Mouse (Mus musculus): ENCODE measurements at regions not wholly inside any gene's neighbourhood (a gene's known extent, or its start where the extent isn't known, plus 50 kb on each side); places are given as distances from the start of the nearest gene placed in this dataset.

DNA sequence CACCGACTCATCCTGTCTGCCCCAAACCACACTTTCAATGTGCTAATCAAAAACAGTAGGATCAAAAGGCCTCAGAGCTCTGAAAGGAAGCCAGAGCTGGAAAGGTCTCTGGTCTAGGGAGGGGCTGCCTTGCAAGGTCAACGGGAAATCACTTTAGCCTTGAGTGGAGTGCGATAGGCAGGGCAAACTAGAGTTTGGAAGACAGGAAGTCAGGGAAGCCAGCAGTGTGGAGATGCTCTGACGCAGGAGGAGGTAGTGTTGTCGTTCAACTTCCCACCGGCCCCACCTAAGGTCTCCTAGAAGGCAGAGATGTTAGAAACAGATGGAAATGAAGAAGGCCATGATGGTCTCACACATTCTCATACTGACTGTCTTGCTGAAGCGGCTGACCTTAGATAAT, 52.0 kb upstream of the Trp53i11 start:
- Histone ChIP-seq H3K9ac (no peak overlapping the region), H3K4me2 (replicated peaks) (no peak overlapping the region), H3K4me1 (peaks cover 6% of the 10 kb centered on the region), H3K27ac (no peak overlapping the region), H3K27me3 (no peaks in the 10 kb centered on the region), H3K9me3 (replicated peaks) (no peaks in the 10 kb centered on the region), H3K36me3 (no peaks in the 10 kb centered on the region), H3K4me3 (no peak overlapping the region)
- no peak for ATAC-seq (ENCODE audit: low FRiP score)
- 62% methylated on average over 7 of the region's 7 CpGs for WGBS

DNA sequence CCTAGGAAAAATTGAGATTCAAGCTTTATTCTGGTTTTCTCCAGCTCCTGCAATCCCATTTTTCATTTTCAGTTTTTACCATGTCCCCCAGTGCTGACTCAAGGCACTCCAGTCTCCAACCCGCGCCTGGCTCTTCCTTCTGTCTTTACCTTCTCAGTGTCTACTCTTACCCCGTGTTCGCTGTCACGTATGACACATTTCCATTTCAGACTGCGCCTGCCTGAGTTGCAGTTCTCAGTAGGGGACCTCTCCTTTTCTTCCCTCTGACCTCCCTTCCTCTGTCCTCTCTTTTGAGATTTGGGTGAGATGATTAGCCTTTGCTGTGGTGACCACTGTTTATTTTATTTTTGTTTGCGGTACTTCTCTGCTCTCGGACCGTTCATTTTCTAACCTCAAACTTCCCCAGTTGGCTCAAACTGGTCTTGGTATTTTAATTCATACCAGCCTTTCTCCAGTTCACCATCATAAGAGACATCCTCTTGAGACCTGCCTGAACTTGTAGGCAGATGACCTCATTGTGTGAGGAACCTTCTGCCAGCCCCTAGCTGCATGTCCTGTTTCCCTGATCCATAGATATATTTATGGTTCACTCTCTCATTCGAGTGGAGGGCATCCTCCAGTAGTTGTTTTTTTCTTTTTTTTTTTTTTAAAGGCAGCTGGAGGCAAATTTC, 53.9 kb upstream of the Trp53i11 start:
- no peaks in the 10 kb centered on the region for H3K36me3 ChIP-seq
- ATAC-seq (ENCODE audit: low FRiP score), result no peak
- H3K4me3 ChIP-seq, result no peak overlapping the region
- H3K4me2 ChIP-seq (replicated peaks), result no peak overlapping the region
- H3K27me3 ChIP-seq, result no peaks in the 10 kb centered on the region
- no peak overlapping the region for H3K9ac ChIP-seq
- no peaks in the 10 kb centered on the region for H3K9me3 ChIP-seq (replicated peaks)
- no peak overlapping the region for H3K27ac ChIP-seq
- 66% methylated on average over 10 of the region's 10 CpGs for WGBS
- H3K4me1 ChIP-seq, result peaks cover 6% of the 10 kb centered on the region

- Histone ChIP-seq H3K4me1 (peaks cover 6% of the 10 kb centered on the region), H3K4me2 (replicated peaks) (no peak overlapping the region), H3K9me3 (replicated peaks) (no peaks in the 10 kb centered on the region), H3K9ac (no peak overlapping the region), H3K4me3 (no peak overlapping the region), H3K27me3 (no peaks in the 10 kb centered on the region), H3K27ac (peak overlapping the region; percentile 52; the same call in 1 of the 2 replicates), H3K36me3 (no peaks in the 10 kb centered on the region)
- WGBS, result 50% methylated on average over 9 of the region's 9 CpGs
- no peak; the same call in 1 of the 2 replicates for ATAC-seq (ENCODE audit: low FRiP score)
Observed at GRCm38 (mm10) chr2:93131825-93132623, 55.3 kb upstream of the Trp53i11 start.

DNA sequence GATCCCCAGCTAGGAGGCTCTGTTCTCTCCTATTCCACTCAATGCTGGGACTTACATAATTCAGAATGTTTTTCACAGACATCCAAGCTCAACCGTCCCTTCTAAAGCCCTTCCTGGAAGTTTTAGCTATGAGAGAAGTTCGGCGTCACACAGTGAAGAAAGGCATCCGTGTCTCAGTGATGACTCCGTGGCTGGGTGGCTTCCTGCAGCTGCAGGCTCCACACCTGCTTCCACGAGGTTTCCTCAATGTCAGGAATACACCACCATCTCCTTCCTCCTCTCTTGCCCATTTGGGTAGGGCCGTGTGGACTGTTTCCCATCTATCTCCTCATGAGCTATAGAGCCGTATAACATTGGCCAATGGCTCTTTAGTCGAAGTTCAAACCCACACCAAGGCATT, 56.1 kb upstream of the Trp53i11 start:
- Histone ChIP-seq H3K27ac (no peak overlapping the region; the same call in 1 of the 2 replicates), H3K9me3 (replicated peaks) (no peaks in the 10 kb centered on the region), H3K4me1 (peaks cover 14% of the 10 kb centered on the region), H3K36me3 (no peaks in the 10 kb centered on the region), H3K27me3 (no peaks in the 10 kb centered on the region), H3K4me2 (replicated peaks) (no peak overlapping the region), H3K4me3 (no peak overlapping the region), H3K9ac (no peak overlapping the region)
- WGBS, result 83% methylated on average over 9 of the region's 9 CpGs
- no peak for ATAC-seq (ENCODE audit: low FRiP score)

GRCm38 (mm10) chr2:93129176-93129575, 58.2 kb upstream of the Trp53i11 start:
- no peak overlapping the region for H3K4me3 ChIP-seq
- H3K27ac ChIP-seq, result no peak overlapping the region
- H3K4me1 ChIP-seq, result peaks cover 19% of the 10 kb centered on the region
- ATAC-seq (ENCODE audit: low FRiP score), result no peak
- H3K9ac ChIP-seq, result no peak overlapping the region
- no peaks in the 10 kb centered on the region for H3K36me3 ChIP-seq
- WGBS, result 54% methylated on average over 4 of the region's 4 CpGs
- H3K4me2 ChIP-seq (replicated peaks), result no peak overlapping the region
- no peaks in the 10 kb centered on the region for H3K27me3 ChIP-seq
- no peaks in the 10 kb centered on the region for H3K9me3 ChIP-seq (replicated peaks)

GRCm38 (mm10) chr2:93126595-93127165, 60.7 kb upstream of the Trp53i11 start:
- Histone ChIP-seq H3K4me3 (no peak overlapping the region), H3K9ac (no peak overlapping the region), H3K4me1 (peaks cover 27% of the 10 kb centered on the region), H3K27ac (peak overlapping the region; percentile 76), H3K9me3 (replicated peaks) (no peaks in the 10 kb centered on the region), H3K4me2 (replicated peaks) (no peak overlapping the region), H3K27me3 (no peaks in the 10 kb centered on the region), H3K36me3 (no peaks in the 10 kb centered on the region)
- 45% methylated on average over 7 of the region's 7 CpGs for WGBS
- ATAC-seq (ENCODE audit: low FRiP score), result peak; percentile 57

GRCm38 (mm10) chr2:93126112-93126511, 61.2 kb upstream of the Trp53i11 start:
- Histone ChIP-seq H3K27ac (peak overlapping the region; percentile 76), H3K36me3 (no peaks in the 10 kb centered on the region), H3K27me3 (no peaks in the 10 kb centered on the region), H3K4me2 (replicated peaks) (no peak overlapping the region), H3K4me1 (peaks cover 32% of the 10 kb centered on the region), H3K9me3 (replicated peaks) (no peaks in the 10 kb centered on the region), H3K4me3 (no peak overlapping the region), H3K9ac (no peak overlapping the region)
- WGBS, result 47% methylated on average over 7 of the region's 7 CpGs
- peak; percentile 68 for ATAC-seq (ENCODE audit: low FRiP score)

- Histone ChIP-seq H3K4me1 (peaks cover 34% of the 10 kb centered on the region), H3K27me3 (no peaks in the 10 kb centered on the region), H3K4me3 (no peak overlapping the region), H3K27ac (no peak overlapping the region), H3K9ac (no peak overlapping the region), H3K9me3 (replicated peaks) (no peaks in the 10 kb centered on the region), H3K36me3 (no peaks in the 10 kb centered on the region), H3K4me2 (replicated peaks) (no peak overlapping the region)
- 89% methylated on average over 7 of the region's 7 CpGs for WGBS
- ATAC-seq (ENCODE audit: low FRiP score), result no peak
Observed at GRCm38 (mm10) chr2:93124866-93125467, 62.4 kb upstream of the Trp53i11 start.

DNA sequence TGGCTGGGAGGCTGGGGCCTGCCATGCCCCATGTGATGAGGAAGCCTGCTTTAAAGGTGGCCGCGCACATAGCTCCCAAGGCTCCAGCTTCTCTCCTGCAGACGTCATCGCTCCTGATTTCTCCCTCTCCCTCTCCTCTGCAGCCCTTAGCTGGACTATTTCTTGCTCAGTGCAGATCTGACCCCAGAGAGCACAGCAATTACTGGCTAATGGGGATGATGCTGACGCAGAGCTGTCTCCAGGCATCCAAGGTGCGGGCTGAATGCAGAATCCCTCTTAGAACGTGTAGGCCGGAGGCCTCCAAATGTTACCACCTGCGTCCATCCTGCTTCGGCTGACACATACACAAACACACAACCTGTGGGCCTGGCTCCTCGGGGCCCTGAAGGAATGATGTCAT, 63.5 kb upstream of the Trp53i11 start:
- H3K4me1 ChIP-seq, result peaks cover 39% of the 10 kb centered on the region
- peak overlapping the region; percentile 35; the same call in 1 of the 2 replicates for H3K27ac ChIP-seq
- no peaks in the 10 kb centered on the region for H3K27me3 ChIP-seq
- H3K4me3 ChIP-seq, result no peak overlapping the region
- no peaks in the 10 kb centered on the region for H3K9me3 ChIP-seq (replicated peaks)
- H3K9ac ChIP-seq, result no peak overlapping the region
- no peaks in the 10 kb centered on the region for H3K36me3 ChIP-seq
- WGBS, result 70% methylated on average over 11 of the region's 11 CpGs
- H3K4me2 ChIP-seq (replicated peaks), result no peak overlapping the region
- ATAC-seq (ENCODE audit: low FRiP score), result no peak

GRCm38 (mm10) chr2:93120386-93120785, 67.0 kb upstream of the Trp53i11 start:
- 81% methylated on average over 13 of the region's 13 CpGs for WGBS
- H3K4me1 ChIP-seq, result peaks cover 32% of the 10 kb centered on the region
- no peak overlapping the region for H3K4me2 ChIP-seq (replicated peaks)
- no peak overlapping the region for H3K27ac ChIP-seq
- no peaks in the 10 kb centered on the region for H3K36me3 ChIP-seq
- H3K27me3 ChIP-seq, result no peaks in the 10 kb centered on the region
- no peak overlapping the region for H3K4me3 ChIP-seq
- no peak for ATAC-seq (ENCODE audit: low FRiP score)
- no peak overlapping the region for H3K9ac ChIP-seq
- no peaks in the 10 kb centered on the region for H3K9me3 ChIP-seq (replicated peaks)

- H3K4me1 ChIP-seq, result peaks cover 33% of the 10 kb centered on the region
- no peak overlapping the region for H3K9ac ChIP-seq
- WGBS, result 67% methylated on average over 8 of the region's 8 CpGs
- no peak overlapping the region for H3K27ac ChIP-seq
- no peaks in the 10 kb centered on the region for H3K36me3 ChIP-seq
- ATAC-seq (ENCODE audit: low FRiP score), result no peak
- H3K9me3 ChIP-seq (replicated peaks), result no peaks in the 10 kb centered on the region
- no peak overlapping the region for H3K4me3 ChIP-seq
- H3K27me3 ChIP-seq, result no peaks in the 10 kb centered on the region
- H3K4me2 ChIP-seq (replicated peaks), result no peak overlapping the region
Observed at GRCm38 (mm10) chr2:93119001-93119400, 68.3 kb upstream of the Trp53i11 start.

DNA sequence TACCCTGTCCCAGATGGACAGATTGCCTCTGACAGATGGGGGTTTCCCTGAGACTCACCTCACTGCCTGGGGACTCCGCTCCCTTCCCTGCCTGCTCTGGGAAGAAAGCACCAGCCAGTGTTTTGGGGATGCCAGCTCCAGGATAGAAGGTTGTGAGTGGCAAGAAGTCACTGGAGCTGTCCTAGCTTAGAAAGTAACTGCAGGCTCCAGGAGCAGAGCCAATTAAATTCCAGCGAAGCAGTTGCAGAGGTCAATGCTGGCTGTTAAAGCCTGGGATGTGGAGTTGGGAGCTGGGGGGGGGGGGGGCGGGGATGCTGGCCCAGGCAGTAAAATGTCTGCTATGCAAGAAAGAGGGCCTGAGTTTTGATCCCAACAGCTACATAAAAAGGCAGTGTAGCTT, 69.3 kb upstream of the Prdm11 start:
- H3K9ac ChIP-seq, result no peak overlapping the region
- no peak overlapping the region for H3K4me2 ChIP-seq (replicated peaks)
- ATAC-seq (ENCODE audit: low FRiP score), result no peak
- H3K27ac ChIP-seq, result no peak overlapping the region
- WGBS, result 58% methylated on average over 3 of the region's 3 CpGs
- H3K4me3 ChIP-seq, result no peak overlapping the region
- H3K9me3 ChIP-seq (replicated peaks), result no peaks in the 10 kb centered on the region
- peaks cover 13% of the 10 kb centered on the region for H3K4me1 ChIP-seq
- no peaks in the 10 kb centered on the region for H3K36me3 ChIP-seq
- peaks cover 4% of the 10 kb centered on the region for H3K27me3 ChIP-seq
